Mouse (Mus musculus) thymus, adult 2 months (tissue): Measurements from ENCODE around the gene Egln1.

Experiments used
- CTCF ChIP-seq: fragments of 200-500 bp; IDR thresholded peaks from 2 replicates; pipeline ENCODE4 v1.5.1; 2012; ENCODE audit warnings: mild to moderate bottlenecking, control low read depth, low read length, moderate library complexity, borderline replicate concordance; ENCODE audit not compliant: control insufficient read depth, poor library complexity, insufficient read depth; ENCODE audit errors: extremely low read depth
- POLR2A ChIP-seq: fragments of 200-500 bp; IDR thresholded peaks from 2 replicates; pipeline ENCODE4 v1.6.1; 2012; ENCODE audit warnings: mild to moderate bottlenecking, low read length, control low read depth, moderate library complexity; ENCODE audit not compliant: control insufficient read depth, poor library complexity, insufficient read depth; ENCODE audit errors: extremely low read depth

DNA sequence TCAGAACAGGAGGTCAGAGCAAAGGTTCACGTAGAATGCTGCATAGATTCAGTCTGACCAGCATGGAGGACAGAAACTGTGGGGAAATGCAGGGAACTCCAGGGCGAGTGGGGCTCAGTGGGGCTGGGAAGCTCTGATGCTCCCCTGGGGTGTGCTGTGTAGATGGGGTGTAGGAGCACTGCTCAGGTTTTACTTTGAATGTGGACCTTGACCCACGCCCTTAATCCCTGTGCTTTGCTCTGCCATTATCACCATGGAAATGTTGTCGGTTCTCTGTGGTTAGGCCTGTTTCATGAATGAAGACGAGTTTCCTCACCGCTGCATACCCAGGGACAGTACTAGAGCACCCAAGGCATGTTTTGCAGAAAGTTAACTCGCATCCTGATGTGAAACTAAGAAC, 77.7 kb downstream of the Egln1 start:
- TF ChIP-seq CTCF (no peak), POLR2A (no peak)
